Mouse (Mus musculus) thymus, postnatal 14 days (tissue): ENCODE measurements around the gene Pdia4.
"Not testable (repeated sequence)": the region's sequence is repeated elsewhere in the genome, so short reads cannot be mapped to it uniquely, and the experiment has no call there.

ENCODE experiments used
- DNase-seq: peaks from one replicate; pipeline ENCODE4 v3.0.0; 2021

Pdia4 gene

GRCm38 (mm10) chr6:47810181-47810580 is 3.0 kb downstream of the Pdia4 start:
- no peak for DNase-seq

GRCm38 (mm10) chr6:47809053-47809452 is 4.2 kb downstream of the Pdia4 start:
- no peak for DNase-seq

- DNase-seq, result no peak
Observed at GRCm38 (mm10) chr6:47808545-47808944, 4.7 kb downstream of the Pdia4 start.

GRCm38 (mm10) chr6:47807419-47807818 is 5.8 kb downstream of the Pdia4 start:
- DNase-seq, result no peak

- no peak for DNase-seq
Observed at GRCm38 (mm10) chr6:47805520-47805919, 7.7 kb downstream of the Pdia4 start.

GRCm38 (mm10) chr6:47799079-47799478 is 14.2 kb downstream of the Pdia4 start:
- peak; percentile 85 for DNase-seq

- DNase-seq, result peak; percentile 51
Observed at GRCm38 (mm10) chr6:47794106-47794830, 19.0 kb downstream of the Pdia4 start.

GRCm38 (mm10) chr6:47793284-47793683 is 19.9 kb downstream of the Pdia4 start:
- no peak for DNase-seq

- DNase-seq, result no peak
Observed at GRCm38 (mm10) chr6:47792533-47792932, 20.7 kb downstream of the Pdia4 start.

GRCm38 (mm10) chr6:47790745-47791144 is 22.5 kb downstream of the Pdia4 start:
- peak; percentile 36 for DNase-seq

GRCm38 (mm10) chr6:47788821-47789220 is 24.4 kb downstream of the Pdia4 start:
- no peak for DNase-seq

- DNase-seq, result peak; percentile 57
Observed at GRCm38 (mm10) chr6:47787941-47788736, 25.1 kb downstream of the Pdia4 start.

- no peak for DNase-seq
Observed at GRCm38 (mm10) chr6:47784707-47785412, 28.4 kb downstream of the Pdia4 start.

- DNase-seq, result peak; percentile 37
Observed at GRCm38 (mm10) chr6:47781091-47781968, 31.9 kb downstream of the Pdia4 start.

- DNase-seq, result no peak
Observed at GRCm38 (mm10) chr6:47780576-47781013, 32.6 kb downstream of the Pdia4 start.

GRCm38 (mm10) chr6:47771760-47772159 is 41.5 kb downstream of the Pdia4 start:
- peak; percentile 23 for DNase-seq

GRCm38 (mm10) chr6:47771113-47771512 is 42.1 kb downstream of the Pdia4 start:
- DNase-seq, result peak; percentile 2

- DNase-seq, result peak; percentile 2
Observed at GRCm38 (mm10) chr6:47769861-47770260, 43.4 kb downstream of the Pdia4 start.

GRCm38 (mm10) chr6:47768520-47768919 is 44.7 kb downstream of the Pdia4 start:
- not testable (repeated sequence) for DNase-seq

GRCm38 (mm10) chr6:47767355-47767754 is 45.9 kb downstream of the Pdia4 start:
- peak; percentile 2 for DNase-seq

GRCm38 (mm10) chr6:47762686-47763085 is 50.5 kb downstream of the Pdia4 start:
- DNase-seq, result peak; percentile 20

GRCm38 (mm10) chr6:47759406-47759805 is 53.8 kb downstream of the Pdia4 start:
- DNase-seq, result peak; percentile 3
